Mouse (Mus musculus): Measurements from ENCODE around the gene Zyg11a.
"Not testable (repeated sequence)": the region's sequence is repeated elsewhere in the genome, so short reads cannot be mapped to it uniquely, and the experiment has no call there.

Gene Zyg11a

DNA sequence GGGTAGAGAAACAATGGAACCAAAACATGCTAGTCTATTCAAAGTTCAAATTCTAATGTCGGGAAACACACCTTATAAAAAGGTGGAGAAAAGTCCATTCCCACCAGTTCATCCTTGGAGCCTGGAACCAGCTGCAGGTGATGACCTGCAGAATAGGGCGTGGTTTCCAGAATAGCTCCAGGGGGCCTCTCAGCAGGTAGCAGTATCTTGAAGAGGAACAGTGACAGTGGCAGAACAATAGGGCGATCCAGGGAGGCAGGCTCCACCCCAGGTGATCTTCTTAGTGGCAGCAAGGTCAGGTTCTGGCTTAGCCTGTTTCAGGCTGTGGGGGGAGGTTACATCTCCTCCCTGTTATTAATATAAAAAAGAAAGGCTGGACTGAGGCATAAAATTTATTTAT lies 72.3 kb downstream of the Zyg11a start:
- DNase-seq (ENCODE audit: low read depth in 1 of 2, low spot score in 2 of 2): not testable (repeated sequence)

DNA sequence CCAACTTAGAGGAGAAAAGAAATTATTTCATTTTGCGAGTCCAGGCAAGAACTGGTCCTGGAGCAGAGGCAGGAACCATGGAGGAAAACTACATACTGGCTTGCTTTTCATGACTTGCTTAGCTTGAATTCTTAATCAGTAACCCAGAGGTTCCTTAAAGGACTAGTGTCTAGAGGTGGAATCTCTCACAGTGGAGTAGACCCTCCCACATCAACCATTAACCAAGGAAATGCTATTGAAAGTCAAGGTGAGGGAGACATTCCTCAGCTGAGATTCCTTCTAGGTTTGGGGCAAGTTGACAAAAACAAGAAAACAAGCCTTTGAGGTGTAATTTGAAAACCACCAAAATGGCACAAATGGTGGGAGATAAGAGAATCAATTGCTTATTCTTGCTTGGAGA lies 73.0 kb downstream of the Zyg11a start, which contains the start of gene Scp2:
Gene Scp2, minus strand, starts transcription at position 119 of the 400 bp plus-strand sequence.
- no peak for DNase-seq (ENCODE audit: low read depth in 1 of 2, low spot score in 2 of 2)

DNA sequence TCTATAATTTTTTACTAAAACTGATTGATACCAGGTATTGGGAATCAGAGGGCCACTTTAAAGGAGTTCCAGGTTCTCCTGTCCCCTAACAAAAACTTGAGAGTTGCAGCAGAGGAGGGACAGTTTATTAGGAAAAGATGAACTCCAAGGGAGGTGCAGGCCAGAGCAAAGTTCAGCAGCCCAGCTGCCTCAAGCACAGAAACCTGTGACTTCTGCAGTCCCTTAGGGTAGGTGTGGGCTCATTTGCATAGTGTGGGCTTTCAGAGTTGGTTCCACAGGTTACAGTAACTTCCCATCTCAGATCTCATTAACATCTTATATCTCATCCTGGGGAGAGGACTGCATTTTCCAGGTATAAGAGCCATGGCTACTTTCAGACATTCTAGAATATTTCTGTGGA lies 74.1 kb downstream of the Zyg11a start:
- DNase-seq (ENCODE audit: low read depth in 1 of 2, low spot score in 2 of 2): no peak

DNA sequence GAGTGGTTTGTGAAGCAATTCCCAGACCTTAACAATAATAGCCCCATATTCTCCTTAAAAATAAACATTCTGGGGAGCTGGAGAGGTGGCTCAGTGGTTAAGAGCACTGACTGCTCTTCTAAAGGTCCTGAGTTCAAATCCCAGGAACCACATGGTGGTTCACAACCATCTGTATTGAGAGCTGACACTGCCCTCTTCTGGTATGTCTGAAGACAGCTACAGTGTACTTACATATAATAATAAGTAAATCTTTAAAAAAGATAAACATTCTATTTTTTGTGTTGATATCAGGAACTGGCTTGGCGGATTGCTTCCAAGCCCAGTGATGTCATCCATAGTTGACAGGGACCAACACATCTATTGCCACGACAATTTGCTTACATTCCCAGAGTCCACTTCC lies 74.7 kb downstream of the Zyg11a start:
- DNase-seq (ENCODE audit: low read depth in 1 of 2, low spot score in 2 of 2): not testable (repeated sequence)

DNA sequence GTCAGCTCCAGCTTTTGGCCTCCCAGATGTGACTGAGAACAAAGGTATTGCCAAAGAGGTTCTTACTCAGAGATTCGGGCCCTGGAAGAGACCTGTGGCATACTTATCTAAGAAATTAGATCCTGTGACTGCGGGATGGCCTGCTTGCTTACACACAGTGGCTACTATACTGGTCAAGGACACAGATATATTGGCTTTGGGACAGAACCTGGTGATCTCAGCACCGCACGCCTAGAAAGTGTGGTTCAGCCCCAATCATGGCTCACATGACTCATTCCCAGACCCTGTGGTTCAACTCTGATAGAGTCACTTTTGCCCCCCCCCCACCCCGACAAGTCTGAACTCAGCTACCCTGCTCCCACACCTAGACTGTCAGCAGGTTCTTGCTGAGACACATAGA lies 80.9 kb downstream of the Zyg11a start:
- DNase-seq (ENCODE audit: low read depth in 1 of 2, low spot score in 2 of 2): no peak
